ENCODE assay signal across 7 mouse cellular contexts in genomic region chr1:132200562-132201510, GRCm38 (mm10). TPM values are rescaled to one million over a fixed set of nuclear protein-coding genes. Genes with fewer than 3 reads are reported as not detected.
DNase-seq lines count a peak whose midpoint lies in the region; ATAC-seq and TF ChIP-seq lines count a peak whose summit lies in the region.

No protein-coding gene starts in this region.

- peak; percentile 16 for TF ChIP-seq CTCF in ES-Bruce4 (IDR thresholded peaks at IDR 0.05; ENCODE audit: low read depth, low read length)
- TF ChIP-seq CTCF in Patski (IDR thresholded peaks at IDR 0.05) = no peak

- CTCF ChIA-PET in Patski (lab: Charles Lee) = interaction anchor here (0.5 to 1.7 kb wide), 5 partner anchors 10 to 92 kb away, joined by 3 to 5 read pairs (median 4); no protein-coding TSS in a partner anchor

- H3K4me1 ChIP-seq in ES-Bruce4 (ENCODE audit: control insufficient read depth, insufficient read depth, low read length) = peaks cover 27% of the 10 kb centered on the region
- H3K4me1 ChIP-seq in embryonic facial prominence, embryonic 11.5 days (ENCODE audit: control insufficient read depth, insufficient read depth, low read length) = peaks cover 3% of the 10 kb centered on the region; the same call in 1 of the 2 replicates
- H3K4me1 ChIP-seq in intestine, embryonic 15.5 days (replicated peaks) = peaks cover 9% of the 10 kb centered on the region; the same call in 1 of the 2 replicates
- H3K4me1 ChIP-seq in midbrain, embryonic 16.5 days (ENCODE audit: control insufficient read depth, insufficient read depth, low read length) = peaks cover 68% of the 10 kb centered on the region

- peak; percentile 93 for TF ChIP-seq EP300 in ES-Bruce4 (IDR thresholded peaks at IDR 0.05; ENCODE audit: insufficient read depth, low read depth, low read length)

- no peak overlapping the region; the same call in 1 of the 2 replicates for H3K9ac ChIP-seq in ES-Bruce4 (ENCODE audit: low read depth, poor library complexity, severe bottlenecking)
- no peak overlapping the region for H3K9ac ChIP-seq in embryonic facial prominence, embryonic 11.5 days (replicated peaks; ENCODE audit: low read length)
- no peak overlapping the region for H3K9ac ChIP-seq in intestine, embryonic 15.5 days
- H3K9ac ChIP-seq in midbrain, embryonic 16.5 days (ENCODE audit: low read depth, low read length) = peak overlapping the region; percentile 55

- ATAC-seq in Patski = peak; percentile 83
- ATAC-seq in embryonic facial prominence, embryonic 11.5 days (replicated peaks; ENCODE audit: insufficient number of reproducible peaks, low FRiP score, low TSS enrichment, low read depth) = peak; percentile 58
- ATAC-seq in intestine, embryonic 15.5 days = peak; percentile 69
- ATAC-seq in midbrain, embryonic 16.5 days = peak; percentile 84
- no peak for ATAC-seq in megakaryocyte-erythroid progenitor cell, adult 5-6 weeks (replicated peaks; ENCODE audit: low FRiP score, low TSS enrichment, poor library complexity, severe bottlenecking)

- POLR2A ChIA-PET in Patski (lab: Charles Lee) = interaction anchor here (0.9 to 1.5 kb wide), 3 partner anchors 9 to 118 kb away, joined by 3 to 11 read pairs (median 3); partner anchors contain the start of genes AC124108.1 and Lemd1

- H3K27me3 ChIP-seq in ES-Bruce4 (ENCODE audit: control insufficient read depth, insufficient read depth, low read length, poor library complexity, severe bottlenecking) (no peaks in the 10 kb centered on the region), Patski (no peaks in the 10 kb centered on the region)
- peaks cover 4% of the 10 kb centered on the region; the same call in 1 of the 2 replicates for H3K27me3 ChIP-seq in embryonic facial prominence, embryonic 11.5 days (ENCODE audit: control insufficient read depth, insufficient read depth, low read length)
- peaks cover 17% of the 10 kb centered on the region for H3K27me3 ChIP-seq in intestine, embryonic 15.5 days (replicated peaks)
- H3K27me3 ChIP-seq in midbrain, embryonic 16.5 days (ENCODE audit: control insufficient read depth, insufficient read depth, low read depth, low read length) = no peaks in the 10 kb centered on the region

- peak overlapping the region; percentile 95 for H3K27ac ChIP-seq in ES-Bruce4 (ENCODE audit: insufficient read depth, low read length)
- H3K27ac ChIP-seq in embryonic facial prominence, embryonic 11.5 days (replicated peaks; ENCODE audit: low read depth, low read length) = no peak overlapping the region
- H3K27ac ChIP-seq in intestine, embryonic 15.5 days = no peak overlapping the region
- peak overlapping the region; percentile 78 for H3K27ac ChIP-seq in midbrain, embryonic 16.5 days (ENCODE audit: low read length)

- DNase-seq in Patski (ENCODE audit: low read depth, low spot score) = peak; percentile 39
- peak; percentile 72 for DNase-seq in embryonic facial prominence, embryonic 11.5 days (ENCODE audit: low spot score)
- DNase-seq in urinary bladder, postnatal 14 days (ENCODE audit: low spot score) = no peak

- WGBS in embryonic facial prominence, embryonic 11.5 days = 8% methylated on average over 11 of the region's 11 CpGs
- WGBS in intestine, embryonic 15.5 days = 13% methylated on average over 11 of the region's 11 CpGs
- 3% methylated on average over 11 of the region's 11 CpGs for WGBS in midbrain, embryonic 16.5 days

- in situ Hi-C loops in Patski (cut with MboI; ENCODE audit: low pct_unique_long_range_greater_than_20kb) = no loop called here

- no peaks in the 10 kb centered on the region for H3K36me3 ChIP-seq in ES-Bruce4 (ENCODE audit: control insufficient read depth, insufficient read depth, low read length, poor library complexity, severe bottlenecking)
- no peaks in the 10 kb centered on the region for H3K36me3 ChIP-seq in embryonic facial prominence, embryonic 11.5 days (replicated peaks; ENCODE audit: control insufficient read depth, insufficient read depth, low read depth, low read length)
- no peaks in the 10 kb centered on the region for H3K36me3 ChIP-seq in intestine, embryonic 15.5 days
- no peaks in the 10 kb centered on the region for H3K36me3 ChIP-seq in midbrain, embryonic 16.5 days (ENCODE audit: control insufficient read depth, insufficient read depth, low read length)

- TF ChIP-seq POLR2A in ES-Bruce4 (IDR thresholded peaks at IDR 0.05; ENCODE audit: insufficient read depth, low read length) = no peak

- peaks cover 12% of the 10 kb centered on the region; the same call in 1 of the 2 replicates for H3K9me3 ChIP-seq in ES-Bruce4 (replicated peaks; ENCODE audit: control insufficient read depth, insufficient read depth, low read length, poor library complexity, severe bottlenecking)
- H3K9me3 ChIP-seq in embryonic facial prominence, embryonic 11.5 days (replicated peaks; ENCODE audit: control insufficient read depth, low read length) = no peaks in the 10 kb centered on the region
- H3K9me3 ChIP-seq in intestine, embryonic 15.5 days = no peaks in the 10 kb centered on the region
- no peaks in the 10 kb centered on the region for H3K9me3 ChIP-seq in midbrain, embryonic 16.5 days (replicated peaks; ENCODE audit: control insufficient read depth, low read length, poor library complexity, severe bottlenecking)

- peak overlapping the region; percentile 20; the same call in 1 of the 2 replicates for H3K4me2 ChIP-seq in embryonic facial prominence, embryonic 11.5 days (ENCODE audit: low read depth, low read length)
- H3K4me2 ChIP-seq in intestine, embryonic 15.5 days (replicated peaks) = peak overlapping the region; percentile 22
- peak overlapping the region; percentile 46 for H3K4me2 ChIP-seq in midbrain, embryonic 16.5 days (ENCODE audit: low read length)

- peak overlapping the region; percentile 56 for H3K4me3 ChIP-seq in ES-Bruce4 (ENCODE audit: low read depth, low read length)
- no peak overlapping the region for H3K4me3 ChIP-seq in embryonic facial prominence, embryonic 11.5 days (ENCODE audit: low read depth, low read length)
- no peak overlapping the region for H3K4me3 ChIP-seq in intestine, embryonic 15.5 days (replicated peaks)
- peak overlapping the region; percentile 28 for H3K4me3 ChIP-seq in midbrain, embryonic 16.5 days (ENCODE audit: low read depth, low read length)

RNA-seq across cellular contexts. Expression of gene AC124108.1, which starts 9.6 kb away (rescaled TPM):
- polyA plus RNA-seq in ES-Bruce4 (2011; ENCODE audit: insufficient read depth, insufficient read length, low read depth, missing spikeins) (7.6 and 7.7 TPM in 2 replicates), Patski (2021) (3.4 TPM)
- 0.65 and 0.99 TPM in 2 replicates for polyA plus RNA-seq in embryonic facial prominence, embryonic 11.5 days (2014; fragmentation: Nextera tagmentation; extraction: Ambion mirVana)
- polyA plus RNA-seq in intestine, embryonic 15.5 days (2015; fragmentation: Nextera tagmentation; extraction: Ambion mirVana) = 0.03 and 0.08 TPM in 2 replicates
- 2.8 and 4.0 TPM in 2 replicates for polyA plus RNA-seq in midbrain, embryonic 16.5 days (2015; fragmentation: Nextera tagmentation; extraction: Ambion mirVana)
- total RNA-seq in megakaryocyte-erythroid progenitor cell, adult 5-6 weeks (2014; fragmentation: Nextera tagmentation) = not detected in 2 replicates
- not detected in 2 replicates for total RNA-seq in megakaryocyte-erythroid progenitor cell, adult 5-6 weeks (2017)

RNA-seq across cellular contexts. Expression of gene Lemd1, which starts 9.6 kb away (rescaled TPM):
- polyA plus RNA-seq in ES-Bruce4 (2011; ENCODE audit: insufficient read depth, insufficient read length, low read depth, missing spikeins) = 16.8 and 20.0 TPM in 2 replicates
- polyA plus RNA-seq in Patski (2021) = 12.0 TPM
- 1.1 and 3.4 TPM in 2 replicates for polyA plus RNA-seq in embryonic facial prominence, embryonic 11.5 days (2014; fragmentation: Nextera tagmentation; extraction: Ambion mirVana)
- 0.43 and 0.58 TPM in 2 replicates for polyA plus RNA-seq in intestine, embryonic 15.5 days (2015; fragmentation: Nextera tagmentation; extraction: Ambion mirVana)
- 16.2 and 18.0 TPM in 2 replicates for polyA plus RNA-seq in midbrain, embryonic 16.5 days (2015; fragmentation: Nextera tagmentation; extraction: Ambion mirVana)
- not detected in 2 replicates for total RNA-seq in megakaryocyte-erythroid progenitor cell, adult 5-6 weeks (2014; fragmentation: Nextera tagmentation)
- not detected in 2 replicates for total RNA-seq in megakaryocyte-erythroid progenitor cell, adult 5-6 weeks (2017)

RNA-seq across cellular contexts. Expression of gene Gm10188, which starts 28.7 kb away (rescaled TPM):
- polyA plus RNA-seq in ES-Bruce4 (2011; ENCODE audit: insufficient read depth, insufficient read length, low read depth, missing spikeins) (not detected in 2 replicates), Patski (2021) (0.22 TPM)
- polyA plus RNA-seq in embryonic facial prominence, embryonic 11.5 days (2014; fragmentation: Nextera tagmentation; extraction: Ambion mirVana) = not detected in 2 replicates
- not detected in 2 replicates for polyA plus RNA-seq in intestine, embryonic 15.5 days (2015; fragmentation: Nextera tagmentation; extraction: Ambion mirVana)
- polyA plus RNA-seq in midbrain, embryonic 16.5 days (2015; fragmentation: Nextera tagmentation; extraction: Ambion mirVana) = 0.28 and 0.63 TPM in 2 replicates
- total RNA-seq in megakaryocyte-erythroid progenitor cell, adult 5-6 weeks (2014; fragmentation: Nextera tagmentation) = not detected in 2 replicates
- not detected in 2 replicates for total RNA-seq in megakaryocyte-erythroid progenitor cell, adult 5-6 weeks (2017)

Comparison
In these comparisons a context has a peak if more than half of its experiments do, and no peak if none do; other contexts are left out.
1. H3K27ac ChIP-seq: peak in ES-Bruce4 (single experiment) and midbrain, embryonic 16.5 days (single experiment); none in embryonic facial prominence, embryonic 11.5 days (single experiment) and intestine, embryonic 15.5 days (single experiment).
2. H3K4me3 ChIP-seq: peak in ES-Bruce4 (single experiment) and midbrain, embryonic 16.5 days (single experiment); none in embryonic facial prominence, embryonic 11.5 days (single experiment) and intestine, embryonic 15.5 days (single experiment).
3. Peak in every context shown above with its lines, with median percentiles within 50 percentile points of each other: H3K4me2 ChIP-seq.